Mouse (Mus musculus) activated CD4-positive, CD25-positive, alpha-beta regulatory T cell, adult 4 months (primary cell): ENCODE data around the gene Pom121l2. TPM values are rescaled to one million over a fixed set of nuclear protein-coding genes. Genes with fewer than 3 reads are reported as not detected.

Source experiments
- ATAC-seq: one replicate; pipeline ENCODE4 v1.8.0; 2017
- polyA plus RNA-seq, 2 experiments: library from polyadenylated mRNA; unstranded; fragments of 100-300 nt; shearing (Covaris generic); gene quantifications; one replicate each; pipeline ENCODE4 v1.2.1; 2017

Pom121l2 gene
- polyA plus RNA-seq, 2 experiments from 2014 or later, result not detected

DNA sequence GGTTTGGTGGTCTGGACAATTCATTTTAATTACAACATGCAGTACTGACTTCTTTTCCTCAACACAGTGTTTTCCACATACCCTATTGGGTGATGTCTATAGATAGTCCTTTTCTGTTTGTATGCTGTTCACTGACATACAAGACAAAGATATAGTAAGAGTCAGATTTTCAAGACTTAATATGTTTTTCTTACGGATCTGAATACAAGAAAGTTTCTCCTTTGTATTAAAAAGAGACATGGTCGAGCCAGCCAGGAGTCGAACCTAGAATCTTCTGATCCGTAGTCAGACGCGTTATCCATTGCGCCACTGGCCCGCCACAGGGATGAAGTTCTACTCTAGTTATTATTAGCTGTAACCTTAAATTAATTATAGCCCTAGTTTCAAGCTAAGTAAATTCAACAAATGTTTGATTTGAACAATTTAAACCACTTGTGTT is 39.9 kb downstream of the Pom121l2 start:
- ATAC-seq, result peak; percentile 22

DNA sequence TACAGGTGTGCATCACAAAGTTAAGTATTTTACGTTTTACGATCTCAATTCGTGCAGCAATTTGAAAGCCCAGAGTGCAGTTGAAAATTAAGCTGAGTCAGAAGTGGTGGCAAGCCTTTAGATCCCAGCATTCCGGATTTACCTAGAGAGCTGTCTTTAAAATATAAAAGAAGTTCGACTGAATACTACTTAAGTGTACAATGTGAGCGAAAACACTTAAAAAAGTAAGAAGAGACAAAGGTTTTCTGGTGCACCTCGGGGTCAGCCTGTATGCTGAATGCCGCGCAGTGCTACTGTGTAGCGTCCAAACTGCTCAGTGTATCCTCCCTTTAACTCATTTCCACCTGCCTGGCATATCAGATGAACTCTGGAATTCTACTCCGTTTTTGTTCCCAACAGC is 40.6 kb downstream of the Pom121l2 start:
- no peak for ATAC-seq

DNA sequence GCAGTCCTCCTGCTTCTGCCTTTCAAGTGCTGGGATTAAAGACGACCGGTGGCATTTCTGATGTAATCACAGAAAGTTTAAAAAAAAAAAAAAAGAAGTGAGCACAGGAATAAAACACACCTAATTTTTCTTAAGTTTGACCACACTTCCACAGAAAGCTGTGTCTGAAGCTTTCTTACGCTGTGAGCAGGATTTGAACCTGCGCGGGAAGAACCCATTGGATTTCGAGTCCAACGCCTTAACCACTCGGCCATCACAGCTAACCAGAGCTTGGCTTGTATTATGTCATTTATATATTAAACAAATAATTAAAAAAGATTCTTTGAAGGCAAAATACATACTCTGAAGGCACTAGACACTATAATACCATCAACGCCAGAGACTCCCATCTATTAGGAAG is 41.2 kb downstream of the Pom121l2 start:
- peak; percentile 33 for ATAC-seq

DNA sequence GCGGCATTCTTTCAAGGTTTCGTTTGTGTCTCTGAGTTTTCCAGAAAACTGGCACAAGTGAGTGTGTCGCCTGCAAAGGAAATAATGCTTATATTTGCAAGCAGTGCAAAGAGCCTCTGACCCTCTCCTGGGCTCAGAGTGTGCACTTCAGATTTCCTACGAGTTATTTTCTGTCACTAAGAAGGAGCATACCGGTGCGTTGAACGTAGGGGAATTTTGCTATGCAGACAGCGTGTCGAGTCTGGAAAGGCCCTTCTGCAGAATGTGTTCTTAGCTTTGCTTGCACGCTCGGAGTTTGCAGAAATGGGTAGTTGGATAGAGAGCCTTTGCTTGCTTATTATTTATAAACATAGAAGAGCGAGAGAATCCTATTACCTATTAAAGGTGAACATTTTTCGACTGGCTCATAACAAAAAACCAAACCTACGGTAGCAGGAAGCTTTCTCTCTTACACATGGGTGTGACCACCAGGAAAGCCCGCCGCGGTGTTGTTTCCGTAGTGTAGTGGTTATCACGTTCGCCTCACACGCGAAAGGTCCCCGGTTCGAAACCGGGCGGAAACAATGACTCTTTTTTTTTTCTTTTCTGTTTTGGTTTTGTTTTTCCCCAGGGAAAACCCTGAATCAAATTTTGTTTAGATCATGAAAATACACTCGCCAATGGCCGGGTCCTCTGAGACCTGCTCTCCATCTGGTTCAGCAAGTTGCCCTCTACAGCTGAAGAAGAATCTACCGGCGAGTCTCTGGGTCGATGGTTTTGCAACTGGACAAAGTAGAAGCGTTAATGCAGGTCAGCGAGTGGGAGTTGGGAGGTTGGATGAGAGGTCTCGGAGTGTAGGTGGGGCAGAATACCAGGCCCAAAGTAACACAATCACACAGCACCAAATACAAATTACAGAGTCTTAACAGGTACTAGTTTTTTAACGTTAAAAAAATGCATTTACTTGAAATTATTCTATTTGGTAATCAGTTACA is 45.4 kb downstream of the Pom121l2 start:
- ATAC-seq, result peak; percentile 64

DNA sequence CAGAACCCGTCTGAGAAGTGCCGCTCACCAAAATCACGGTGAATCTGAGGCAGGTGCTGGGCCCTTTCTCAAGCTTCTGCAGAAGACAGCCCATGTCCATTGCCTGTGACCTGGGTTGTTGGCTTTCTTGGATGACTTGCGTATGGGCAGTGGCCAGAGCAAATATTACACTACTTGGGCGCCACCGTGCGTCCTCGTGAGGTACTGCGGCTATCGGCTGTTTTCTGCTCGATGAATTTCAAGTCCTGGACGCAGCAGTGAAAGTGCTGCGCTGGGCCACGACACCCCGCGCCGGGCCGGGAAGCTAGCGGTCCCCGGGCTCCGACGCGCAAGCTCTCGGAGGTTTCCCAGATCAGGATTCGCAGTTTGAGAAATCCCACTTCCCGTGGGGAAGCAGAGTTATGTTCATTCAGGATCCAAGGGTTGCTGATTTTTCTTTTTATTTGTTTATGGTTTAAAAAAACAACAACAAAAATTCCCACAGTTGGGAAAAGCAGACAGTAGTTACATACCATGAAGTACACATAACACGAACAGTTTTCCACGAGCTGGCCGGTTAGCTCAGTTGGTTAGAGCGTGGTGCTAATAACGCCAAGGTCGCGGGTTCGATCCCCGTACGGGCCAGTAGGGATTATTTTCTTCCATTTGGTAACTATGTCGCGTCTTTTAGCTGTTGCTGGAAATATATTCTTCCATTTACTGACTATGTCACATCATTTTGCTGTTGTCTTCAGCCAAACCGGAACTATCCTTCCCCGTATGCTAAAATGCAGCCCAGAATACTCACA is 47.9 kb downstream of the Pom121l2 start:
- peak; percentile 78 for ATAC-seq

DNA sequence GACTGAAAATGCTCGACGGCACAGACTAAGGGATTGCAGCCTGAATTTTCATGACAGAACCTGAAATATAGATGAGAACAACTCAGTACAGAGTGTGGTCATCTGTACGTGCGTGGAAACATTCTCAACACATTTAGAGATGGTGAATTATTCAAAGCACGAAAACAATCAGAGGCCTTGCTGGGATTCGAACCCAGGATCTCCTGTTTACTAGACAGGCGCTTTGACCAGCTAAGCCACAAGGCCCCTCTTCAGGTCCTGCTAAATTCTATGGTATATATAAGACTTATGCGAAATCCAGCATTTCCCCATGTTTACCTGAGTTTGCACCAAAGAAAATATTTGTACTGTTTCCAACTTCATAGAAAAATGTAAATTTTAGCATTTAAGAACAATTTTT is 48.9 kb downstream of the Pom121l2 start:
- ATAC-seq, result no peak

DNA sequence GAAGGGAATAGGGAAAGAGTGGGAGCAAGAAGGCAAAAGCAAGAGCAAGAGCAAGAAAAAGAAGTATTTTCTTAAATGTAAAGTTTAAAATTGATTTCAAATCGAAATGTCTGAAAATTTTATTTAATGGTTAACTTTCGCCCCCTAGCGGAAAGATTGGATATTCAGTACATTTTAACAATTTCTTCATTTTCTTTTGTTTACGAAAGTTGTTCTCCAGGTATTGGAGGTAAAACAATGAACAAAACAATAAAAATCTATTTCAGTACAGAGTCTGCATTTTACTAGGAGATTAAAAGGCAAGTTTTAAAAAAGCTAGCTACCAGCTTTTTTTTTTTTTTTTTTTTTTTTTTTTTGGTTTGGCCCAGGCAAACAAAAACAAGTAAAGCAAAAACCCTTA is 49.5 kb downstream of the Pom121l2 start:
- no peak for ATAC-seq

DNA sequence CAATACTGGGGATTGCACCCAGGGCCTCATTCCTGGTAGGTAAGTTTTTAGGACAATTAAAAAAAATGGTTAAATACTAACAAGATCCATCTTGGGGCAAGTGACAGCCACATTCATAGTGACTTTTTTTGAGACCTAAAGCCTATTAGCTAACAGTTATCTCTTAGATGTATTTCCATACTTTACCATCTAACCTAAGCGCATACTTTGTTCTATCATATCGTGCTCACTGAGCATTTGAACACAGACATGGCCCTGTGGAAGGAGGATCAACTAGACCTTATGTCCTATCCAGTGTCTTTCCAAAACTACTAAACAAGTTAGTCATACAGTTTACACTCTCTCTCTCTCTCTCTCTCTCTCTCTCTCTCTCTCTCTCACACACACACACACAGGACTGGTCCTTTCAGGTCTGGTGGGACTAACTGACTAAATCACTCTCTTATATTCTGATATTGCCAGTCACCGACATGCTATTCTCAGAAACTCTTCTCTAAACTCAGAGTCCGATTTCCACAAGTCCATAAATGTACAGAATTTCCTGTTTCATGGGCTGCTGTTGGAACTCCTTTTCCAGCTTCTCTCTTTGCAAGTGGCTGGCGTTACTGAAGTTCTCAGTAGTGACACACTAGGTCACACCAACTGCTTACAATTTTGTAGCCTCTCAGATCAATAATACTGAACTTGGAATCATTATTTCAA is 52.9 kb downstream of the Pom121l2 start:
- ATAC-seq, result no peak

DNA sequence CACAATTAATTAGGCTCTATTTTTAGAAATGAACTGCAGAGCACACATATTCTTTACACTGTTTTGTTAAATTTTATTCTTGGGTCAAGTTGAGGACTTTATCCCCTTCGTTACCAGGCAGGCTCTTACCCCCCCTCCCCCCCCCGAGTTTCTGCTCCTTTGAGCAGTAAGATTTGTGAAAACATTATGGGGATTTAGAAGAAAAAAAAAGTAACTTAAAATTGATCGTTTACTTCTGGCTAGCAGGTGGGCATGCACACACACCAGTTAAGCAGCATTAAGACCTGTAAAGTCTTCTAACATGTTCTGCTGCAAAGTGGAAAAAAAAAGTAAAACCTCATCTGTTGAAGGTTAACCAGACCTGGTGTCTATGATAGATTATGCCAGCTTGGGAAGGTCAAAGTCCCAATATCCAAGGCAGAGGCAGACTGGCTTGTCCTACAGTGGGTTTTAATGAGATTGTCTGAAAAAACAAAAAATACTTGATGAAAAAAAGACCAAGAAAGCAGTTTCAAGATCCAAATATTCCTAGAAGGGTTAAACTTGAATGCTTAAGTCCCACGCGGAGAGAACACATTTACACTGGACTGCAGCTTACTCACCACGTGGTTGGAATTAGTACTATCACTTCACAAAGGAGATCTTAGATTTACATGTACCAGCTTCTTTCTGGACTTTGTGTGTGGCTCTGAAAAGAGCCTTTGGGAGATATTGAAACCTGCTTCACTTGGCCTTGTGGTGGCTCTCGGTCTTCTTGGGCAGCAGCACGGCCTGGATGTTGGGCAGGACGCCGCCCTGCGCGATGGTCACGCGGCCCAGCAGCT is 53.7 kb downstream of the Pom121l2 start:
- no peak for ATAC-seq

DNA sequence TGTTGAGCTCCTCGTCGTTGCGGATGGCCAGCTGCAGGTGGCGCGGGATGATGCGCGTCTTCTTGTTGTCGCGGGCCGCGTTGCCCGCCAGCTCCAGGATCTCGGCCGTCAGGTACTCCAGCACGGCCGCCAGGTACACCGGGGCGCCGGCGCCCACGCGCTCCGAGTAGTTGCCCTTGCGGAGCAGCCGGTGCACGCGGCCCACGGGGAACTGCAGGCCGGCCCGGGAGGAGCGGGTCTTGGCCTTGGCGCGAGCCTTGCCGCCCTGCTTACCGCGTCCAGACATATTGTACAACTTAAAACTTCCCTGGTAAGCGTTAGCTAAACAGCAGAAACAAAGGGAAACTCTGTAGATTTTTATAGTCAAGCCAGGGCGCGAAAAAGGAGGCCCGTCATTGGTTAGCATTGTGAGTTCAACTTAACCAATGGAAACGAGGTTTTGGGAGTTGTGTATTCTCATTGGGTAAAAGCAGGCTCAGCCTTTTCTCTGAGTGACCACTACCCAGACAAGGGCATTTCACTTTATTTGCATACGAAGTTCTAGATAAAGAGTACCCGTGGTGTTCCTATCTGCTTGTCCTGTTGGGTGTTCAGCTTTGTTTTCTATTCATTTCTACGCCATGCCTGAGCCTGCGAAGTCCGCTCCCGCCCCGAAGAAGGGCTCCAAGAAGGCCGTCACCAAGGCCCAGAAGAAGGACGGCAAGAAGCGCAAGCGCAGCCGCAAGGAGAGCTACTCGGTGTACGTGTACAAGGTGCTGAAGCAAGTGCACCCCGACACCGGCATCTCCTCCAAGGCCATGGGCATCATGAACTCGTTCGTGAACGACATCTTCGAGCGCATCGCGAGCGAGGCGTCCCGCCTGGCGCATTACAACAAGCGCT is 54.5 kb downstream of the Pom121l2 start, which contains the start of the genes Hist1h2ah and Hist1h2bk:
TSS of gene Hist1h2ah (minus strand) at position 302 of the 882 bp plus-strand sequence.
TSS of gene Hist1h2bk (plus strand) at position 604 of the 882 bp plus-strand sequence.
- ATAC-seq, result peak; percentile 100

DNA sequence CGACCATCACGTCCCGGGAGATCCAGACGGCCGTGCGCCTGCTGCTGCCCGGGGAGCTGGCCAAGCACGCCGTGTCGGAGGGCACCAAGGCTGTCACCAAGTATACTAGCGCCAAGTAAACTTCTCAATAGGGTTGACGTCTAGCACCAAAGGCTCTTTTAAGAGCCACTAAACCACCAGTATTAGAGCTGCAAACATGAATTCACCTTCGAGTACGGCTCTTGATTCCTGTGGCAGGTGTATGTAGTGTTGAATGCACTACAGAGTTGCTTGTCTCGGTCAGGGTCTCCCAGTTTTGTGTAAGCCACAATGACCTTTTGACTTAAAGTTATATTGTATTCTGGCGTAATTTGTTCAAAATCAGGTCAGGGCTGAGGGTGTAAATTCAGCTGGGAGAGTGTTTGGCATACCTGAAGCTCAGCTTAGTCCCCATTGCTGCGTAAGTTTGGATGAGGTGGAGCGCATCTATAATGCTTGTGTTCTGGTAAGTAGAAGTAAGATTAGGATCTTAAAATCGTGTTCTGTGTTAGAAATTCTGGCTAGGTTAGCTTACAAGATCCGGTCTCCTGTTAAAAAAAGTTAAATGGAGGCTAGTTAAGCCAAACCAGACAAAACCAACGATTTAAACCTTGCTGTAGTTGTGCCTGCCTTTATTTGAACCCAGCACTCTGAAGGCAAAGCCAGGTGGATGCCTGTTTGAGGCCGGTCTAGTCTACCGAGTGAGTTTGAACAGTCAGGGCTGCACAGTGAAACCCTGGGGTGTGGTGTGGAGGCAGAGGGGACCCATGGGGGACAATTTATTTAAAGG is 55.4 kb downstream of the Pom121l2 start:
- ATAC-seq, result no peak

DNA sequence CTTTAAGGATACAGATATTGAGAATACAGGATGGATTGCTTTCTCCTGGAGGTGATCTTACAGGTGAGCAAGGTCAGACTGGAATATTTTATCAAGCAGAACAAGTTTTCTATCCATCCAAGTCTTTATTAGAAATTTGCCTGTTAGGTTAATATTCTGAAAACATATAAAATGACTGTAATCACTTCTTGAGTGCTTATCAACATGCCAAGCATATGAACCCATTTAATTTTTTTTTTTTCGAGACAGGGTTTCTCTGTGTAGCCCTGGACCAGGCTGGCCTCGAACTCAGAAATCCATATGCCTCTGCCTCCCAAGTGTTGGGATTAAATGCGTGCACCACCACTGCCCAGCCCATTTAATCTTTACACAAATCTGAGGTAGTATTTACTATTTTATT is 56.0 kb downstream of the Pom121l2 start:
- no peak for ATAC-seq

DNA sequence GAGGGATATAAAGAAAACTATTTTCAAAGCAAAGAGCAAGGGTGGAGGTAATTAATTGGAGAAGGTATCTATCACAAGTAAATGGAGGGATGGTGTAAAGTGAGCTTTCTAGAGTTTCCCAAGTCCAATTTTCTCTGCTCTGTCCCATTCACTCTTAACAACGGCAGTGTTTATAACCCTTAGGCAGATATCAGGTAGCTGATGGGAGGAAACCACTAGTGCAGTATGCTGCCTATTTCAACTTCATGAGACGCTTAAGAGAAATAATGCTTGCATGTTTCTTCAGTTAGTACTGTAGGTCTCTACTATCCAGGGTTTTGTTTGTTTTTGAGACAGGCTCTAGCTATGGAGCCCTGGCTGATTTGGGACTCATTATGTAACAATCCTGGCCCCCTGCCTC is 56.4 kb downstream of the Pom121l2 start:
- no peak for ATAC-seq

Other genes starting within 250 kb of the Pom121l2 start
- gene Hist1h4j, start 246.1 kb upstream of the Pom121l2 start, polyA plus RNA-seq, result under 1 TPM in 1 of 2 experiments, not detected in 1; 0.61 TPM
- 1 to 10 TPM; 4.8 to 6.3 TPM for gene Hist1h4k, start 230.7 kb upstream of the Pom121l2 start, polyA plus RNA-seq
- 1 to 10 TPM; 2.5 to 3.5 TPM for gene Hist1h2ak, start 227.4 kb upstream of the Pom121l2 start, polyA plus RNA-seq
- gene Hist1h2bn, start 227.1 kb upstream of the Pom121l2 start, polyA plus RNA-seq, result 1 to 10 TPM; 3.3 to 5.0 TPM
- gene Hist1h1b, start 200.6 kb upstream of the Pom121l2 start, polyA plus RNA-seq, result 10 to 100 TPM; 28.3 to 35.3 TPM
- gene Hist1h3i, start 197.8 kb upstream of the Pom121l2 start, polyA plus RNA-seq, result 1 to 10 TPM in 1 of 2 experiments, not detected in 1; 3.8 TPM
- 10 to 100 TPM in 1 of 2 experiments, 1 to 10 TPM in 1; 2.0 to 11.5 TPM for gene Hist1h2an, start 194.0 kb upstream of the Pom121l2 start, polyA plus RNA-seq
- not detected for gene Hist1h2bp, start 193.7 kb upstream of the Pom121l2 start, polyA plus RNA-seq
- gene Hist1h2bq, start 171.0 kb upstream of the Pom121l2 start, polyA plus RNA-seq, result 1 to 10 TPM; 4.2 to 9.2 TPM
- gene Hist1h2ao, start 170.7 kb upstream of the Pom121l2 start, polyA plus RNA-seq, result 1 to 10 TPM in 1 of 2 experiments, not detected in 1; 2.4 TPM
- 1 to 10 TPM in 1 of 2 experiments, not detected in 1; 6.5 TPM for gene Hist1h4m, start 169.4 kb upstream of the Pom121l2 start, polyA plus RNA-seq
- gene Hist1h4n, start 149.0 kb upstream of the Pom121l2 start, polyA plus RNA-seq, result 10 to 100 TPM in 1 of 2 experiments, not detected in 1; 15.9 TPM
- gene Hist1h2ap, start 147.7 kb upstream of the Pom121l2 start, polyA plus RNA-seq, result 100 to 1,000 TPM; 214 to 439 TPM
- 1 to 10 TPM; 4.0 to 9.2 TPM for gene Hist1h2br, start 147.5 kb upstream of the Pom121l2 start, polyA plus RNA-seq
- not detected for gene Zfp184, start 36.1 kb upstream of the Pom121l2 start, polyA plus RNA-seq
- under 1 TPM; 0.19 to 0.48 TPM for gene Prss16, start 28.5 kb downstream of the Pom121l2 start, polyA plus RNA-seq
- gene Hist1h2ah, start 54.4 kb downstream of the Pom121l2 start, polyA plus RNA-seq, result 100 to 1,000 TPM in 1 of 2 experiments, not detected in 1; 174 TPM
- 1 to 10 TPM; 2.6 to 4.2 TPM for gene Hist1h2bk, start 54.7 kb downstream of the Pom121l2 start, polyA plus RNA-seq
- 10 to 100 TPM in 1 of 2 experiments, 1 to 10 TPM in 1; 5.9 to 14.6 TPM for gene Hist1h4i, start 60.2 kb downstream of the Pom121l2 start, polyA plus RNA-seq
- gene Hist1h2ag, start 61.8 kb downstream of the Pom121l2 start, polyA plus RNA-seq, result not detected
- 10 to 100 TPM in 1 of 2 experiments, 1 to 10 TPM in 1; 4.4 to 13.9 TPM for gene Hist1h2bj, start 62.0 kb downstream of the Pom121l2 start, polyA plus RNA-seq
- not detected for gene Vmn1r188, start 103.2 kb downstream of the Pom121l2 start, polyA plus RNA-seq
- not detected for gene Vmn1r189, start 124.6 kb downstream of the Pom121l2 start, polyA plus RNA-seq
- gene Vmn1r191, start 202.8 kb downstream of the Pom121l2 start, polyA plus RNA-seq, result not detected
- not detected for gene Vmn1r192, start 209.9 kb downstream of the Pom121l2 start, polyA plus RNA-seq
- gene Vmn1r193, start 242.0 kb downstream of the Pom121l2 start, polyA plus RNA-seq, result not detected